Mouse (Mus musculus) thymus, adult 2 months (tissue): Measurements from ENCODE around the gene Hist3h2a.

ENCODE experiments used
- CTCF ChIP-seq: fragments of 200-500 bp; IDR thresholded peaks from 2 replicates; pipeline ENCODE4 v1.5.1; 2012; ENCODE audit warnings: mild to moderate bottlenecking, control low read depth, low read length, moderate library complexity, borderline replicate concordance; ENCODE audit not compliant: control insufficient read depth, poor library complexity, insufficient read depth; ENCODE audit errors: extremely low read depth
- POLR2A ChIP-seq: fragments of 200-500 bp; IDR thresholded peaks from 2 replicates; pipeline ENCODE4 v1.6.1; 2012; ENCODE audit warnings: mild to moderate bottlenecking, low read length, control low read depth, moderate library complexity; ENCODE audit not compliant: control insufficient read depth, poor library complexity, insufficient read depth; ENCODE audit errors: extremely low read depth

- no peak for TF ChIP-seq CTCF
- no peak for TF ChIP-seq POLR2A
Measured at GRCm38 (mm10) chr11:58913776-58914175, 40.7 kb upstream of the Hist3h2a start.
